Mouse (Mus musculus) embryo, embryonic 11 days (tissue): ENCODE data around the gene Arl6ip6.

ENCODE experiments used
- DNase-seq: peaks from one replicate; pipeline ENCODE4 v3.0.0-alpha.2; 2015

The Arl6ip6 gene

GRCm38 (mm10) chr2:53191523-53192220 lies at the start of gene Arl6ip6:
Arl6ip6 (plus strand) TSS chr2:53191726.
- DNase-seq: peak; percentile 96

- DNase-seq: no peak
Observed at GRCm38 (mm10) chr2:53146852-53147251, 44.7 kb upstream of the Arl6ip6 start.

- no peak for DNase-seq
Observed at GRCm38 (mm10) chr2:53173966-53174365, 17.6 kb upstream of the Arl6ip6 start.

DNA sequence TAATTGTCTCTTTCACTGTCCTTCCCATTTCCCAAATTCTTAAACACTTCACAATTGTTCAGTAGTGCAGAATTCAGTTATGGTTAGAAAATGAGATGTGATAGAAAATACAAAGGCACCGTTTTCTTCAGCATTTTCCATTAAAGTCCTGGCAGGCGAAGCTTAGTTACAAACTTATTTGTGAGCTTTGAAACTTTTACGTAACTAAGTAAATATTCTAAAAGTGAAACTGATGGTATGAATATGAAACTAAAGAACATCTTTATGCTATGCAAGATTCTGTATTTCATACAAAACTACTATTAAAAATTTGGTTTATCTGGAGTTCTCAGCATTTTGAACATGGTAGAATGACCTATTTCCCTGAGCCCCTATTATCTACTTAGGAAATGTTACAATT lies 12.6 kb upstream of the Arl6ip6 start:
- DNase-seq: no peak

DNA sequence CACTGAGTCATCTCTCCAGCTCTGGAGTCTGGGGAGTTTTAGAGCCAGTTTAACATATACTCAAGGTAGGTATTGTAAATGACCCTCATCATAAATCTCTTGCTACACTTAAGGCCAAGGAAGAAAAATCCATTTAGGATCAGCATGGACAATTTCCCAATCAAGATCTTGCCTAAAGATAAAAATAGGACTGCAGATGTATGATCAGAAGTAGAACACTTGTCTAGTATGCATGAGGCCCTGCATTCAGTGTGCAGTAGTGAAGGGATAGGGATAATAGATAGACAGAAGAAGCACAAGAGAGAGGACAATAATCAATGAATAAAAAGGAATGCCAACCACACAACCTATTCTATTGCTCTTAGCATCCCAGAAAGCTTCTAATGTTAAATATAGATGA lies 11.7 kb upstream of the Arl6ip6 start:
- DNase-seq: no peak

- peak; percentile 40 for DNase-seq
Observed at GRCm38 (mm10) chr2:53189811-53190210, 1.7 kb upstream of the Arl6ip6 start.

- peak; percentile 98 for DNase-seq
Observed at GRCm38 (mm10) chr2:53190684-53191511, 628 bp upstream of the Arl6ip6 start, which contains the start of gene Prpf40a. Prpf40a (minus strand) TSS chr2:53191284.

GRCm38 (mm10) chr2:53192386-53192785 lies 860 bp downstream of the Arl6ip6 start:
- DNase-seq: peak; percentile 56

GRCm38 (mm10) chr2:53196431-53196830 lies 4.9 kb downstream of the Arl6ip6 start:
- DNase-seq: no peak

GRCm38 (mm10) chr2:53199203-53199602 lies 7.7 kb downstream of the Arl6ip6 start:
- DNase-seq: no peak

DNA sequence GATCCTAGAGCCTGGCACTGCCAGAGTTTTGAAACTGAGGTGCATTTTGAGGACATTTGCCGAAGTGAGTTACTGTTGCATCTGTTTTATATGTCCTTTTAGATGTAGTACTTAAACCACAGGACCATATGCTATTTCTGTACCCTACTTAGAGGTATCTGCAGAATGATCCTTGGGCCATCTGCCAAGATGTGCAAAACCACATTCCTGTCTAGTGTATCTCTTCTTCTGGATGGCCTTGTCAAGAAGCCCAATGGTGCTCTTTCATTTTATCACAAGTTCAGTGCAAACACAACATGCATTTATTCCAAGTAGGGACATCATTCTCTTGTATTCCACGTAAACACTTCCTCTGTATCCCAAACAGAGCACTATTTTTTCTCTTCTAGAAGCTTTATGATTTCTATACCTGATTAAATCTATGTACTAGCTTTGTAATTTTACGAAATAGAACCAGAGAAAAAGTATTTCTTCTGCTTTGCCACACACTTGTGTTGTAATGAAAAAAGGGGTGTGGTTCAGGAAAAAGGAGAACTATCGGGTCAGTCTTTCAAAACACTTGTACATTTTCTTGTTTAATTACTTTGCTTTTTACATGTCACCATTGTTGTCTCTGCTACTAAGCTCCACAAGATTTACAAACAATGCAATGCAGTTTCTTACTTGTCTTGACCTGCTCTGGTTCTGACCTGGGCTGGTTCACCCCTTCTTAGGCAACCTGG lies 8.8 kb downstream of the Arl6ip6 start:
- DNase-seq: no peak

GRCm38 (mm10) chr2:53204373-53205274 lies 13.1 kb downstream of the Arl6ip6 start:
- DNase-seq: peak; percentile 29

DNA sequence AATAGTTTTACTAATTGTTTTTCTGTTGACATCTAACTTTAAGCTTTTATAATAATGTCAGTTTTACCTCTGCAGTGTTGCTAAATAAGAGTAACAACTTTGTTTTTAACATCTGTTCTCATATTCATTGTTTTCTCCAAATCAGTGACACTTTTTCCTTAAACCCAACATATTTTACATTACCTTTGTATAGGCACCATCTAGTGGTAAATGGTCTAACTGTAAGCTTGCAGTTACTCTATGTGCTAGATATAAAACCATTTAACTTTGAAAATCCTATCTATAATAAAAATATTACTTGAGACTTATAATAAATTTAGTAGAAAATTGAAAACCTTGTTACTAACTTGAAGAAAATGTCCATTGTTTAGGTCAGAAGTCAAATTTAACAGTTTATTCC lies 15.2 kb downstream of the Arl6ip6 start:
- DNase-seq: no peak

DNA sequence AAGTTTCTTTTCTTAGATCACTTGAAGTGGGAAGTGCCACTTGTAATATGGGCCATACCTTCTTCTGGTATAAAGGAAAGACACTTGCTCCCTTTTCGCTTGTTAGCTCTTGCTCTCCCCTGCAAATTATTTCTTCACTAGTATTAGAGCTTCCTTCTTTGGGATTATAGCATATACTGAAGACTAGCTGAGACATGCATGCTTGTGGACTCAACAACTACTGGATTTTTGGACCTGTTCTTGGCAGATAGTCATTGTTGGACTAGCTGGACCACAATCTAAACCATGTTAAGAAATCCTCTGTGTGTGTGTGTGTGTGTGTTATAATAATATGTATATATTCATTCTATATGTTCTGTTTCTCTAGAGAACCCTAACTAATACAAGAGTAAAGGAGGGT lies 22.0 kb downstream of the Arl6ip6 start:
- DNase-seq: no peak

DNA sequence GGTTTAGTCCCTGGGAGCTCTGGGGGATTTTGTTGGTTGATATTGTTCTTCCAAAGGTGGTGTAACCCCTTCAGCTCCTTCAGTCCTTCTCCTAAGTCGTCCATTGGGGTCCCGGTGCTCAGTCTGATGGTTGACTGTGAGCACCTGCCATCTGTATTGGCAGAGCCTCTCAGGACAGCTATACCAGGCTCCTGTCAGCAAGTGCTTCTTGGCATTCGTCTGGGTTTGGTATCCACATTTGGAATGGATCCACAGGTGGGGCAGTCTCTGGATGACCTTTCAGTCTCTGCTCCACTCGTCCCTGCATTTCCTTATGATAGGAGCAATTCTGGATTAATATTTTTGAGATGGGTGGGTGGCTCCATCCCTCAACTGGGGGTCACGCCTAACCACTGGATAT lies 30.7 kb downstream of the Arl6ip6 start:
- no peak for DNase-seq

DNA sequence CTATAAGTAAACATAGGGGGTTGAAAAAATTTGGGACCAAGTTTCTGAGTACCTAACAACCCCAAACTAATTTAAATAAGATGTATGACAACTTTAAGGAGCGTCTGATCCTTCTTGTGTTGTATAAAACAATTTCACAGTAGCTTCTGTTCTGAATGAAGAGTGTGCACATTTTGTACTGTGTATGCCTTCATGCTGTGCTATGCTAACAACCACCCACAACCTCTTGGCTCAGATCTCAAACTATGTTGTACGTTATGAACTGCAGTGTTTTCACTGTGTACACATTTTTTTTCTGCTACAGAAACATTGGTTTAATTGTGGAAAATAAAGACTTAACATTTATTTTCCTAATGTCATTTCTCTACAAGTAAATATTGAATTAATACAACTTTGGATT lies 65.5 kb downstream of the Arl6ip6 start:
- DNase-seq: no peak
